Mouse (Mus musculus) ES-Bruce4 (cell line): Measurements from ENCODE around the gene Nae1. TPM values are rescaled to one million over a fixed set of nuclear protein-coding genes. Genes with fewer than 3 reads are reported as not detected.
"Not testable (repeated sequence)": the region's sequence is repeated elsewhere in the genome, so short reads cannot be mapped to it uniquely, and the experiment has no call there.

ENCODE experiments used
- H3K27ac ChIP-seq: 2 replicates; pipeline ENCODE4 v1.5.1; 2012; ENCODE audit warnings: low read length, inconsistent platforms; ENCODE audit not compliant: insufficient read depth
- H3K27me3 ChIP-seq: 2 replicates; pipeline ENCODE4 v1.6.1; 2012; ENCODE audit warnings: mild to moderate bottlenecking, low read length, inconsistent platforms; ENCODE audit not compliant: control insufficient read depth, poor library complexity, insufficient read depth, severe bottlenecking
- H3K36me3 ChIP-seq: 2 replicates; pipeline ENCODE4 v1.6.1; 2012; ENCODE audit warnings: inconsistent platforms, mild to moderate bottlenecking, low read length, moderate library complexity; ENCODE audit not compliant: control insufficient read depth, poor library complexity, insufficient read depth, severe bottlenecking
- H3K4me1 ChIP-seq: one replicate; pipeline ENCODE4 v1.8.1; 2011; ENCODE audit warnings: low read length; ENCODE audit not compliant: control insufficient read depth, insufficient read depth
- H3K4me3 ChIP-seq: 2 replicates; pipeline ENCODE4 v1.5.1; 2011; ENCODE audit warnings: low read depth, mild to moderate bottlenecking, low read length
- H3K9ac ChIP-seq: 2 replicates; pipeline ENCODE4 v1.6.1; 2012; ENCODE audit warnings: low read depth, mild to moderate bottlenecking, inconsistent platforms; ENCODE audit not compliant: poor library complexity, severe bottlenecking
- H3K9me3 ChIP-seq: replicated peaks from 2 replicates; pipeline ENCODE4 v1.6.1; 2012; ENCODE audit warnings: mild to moderate bottlenecking, low read length, inconsistent platforms; ENCODE audit not compliant: control insufficient read depth, poor library complexity, insufficient read depth, severe bottlenecking
- CTCF ChIP-seq: IDR thresholded peaks from one replicate; pipeline ENCODE4 v1.8.1; 2011; ENCODE audit warnings: low read depth, low read length
- EP300 ChIP-seq: IDR thresholded peaks from 2 replicates; pipeline ENCODE4 v1.6.1; 2011; ENCODE audit warnings: low read depth, low read length; ENCODE audit not compliant: insufficient read depth
- POLR2A ChIP-seq: IDR thresholded peaks from one replicate; pipeline ENCODE4 v1.8.1; 2011; ENCODE audit warnings: low read length; ENCODE audit not compliant: insufficient read depth
- polyA plus RNA-seq: library from polyadenylated mRNA; stranded (reverse); fragments of >200 nt; gene quantifications from 2 replicates; pipeline ENCODE4 v1.2.4, GENCODE M21; 2011; ENCODE audit warnings: low read depth; ENCODE audit not compliant: missing spikeins, insufficient read depth, insufficient read length

Gene Nae1
- 114 and 125 TPM in 2 replicates for polyA plus RNA-seq

DNA sequence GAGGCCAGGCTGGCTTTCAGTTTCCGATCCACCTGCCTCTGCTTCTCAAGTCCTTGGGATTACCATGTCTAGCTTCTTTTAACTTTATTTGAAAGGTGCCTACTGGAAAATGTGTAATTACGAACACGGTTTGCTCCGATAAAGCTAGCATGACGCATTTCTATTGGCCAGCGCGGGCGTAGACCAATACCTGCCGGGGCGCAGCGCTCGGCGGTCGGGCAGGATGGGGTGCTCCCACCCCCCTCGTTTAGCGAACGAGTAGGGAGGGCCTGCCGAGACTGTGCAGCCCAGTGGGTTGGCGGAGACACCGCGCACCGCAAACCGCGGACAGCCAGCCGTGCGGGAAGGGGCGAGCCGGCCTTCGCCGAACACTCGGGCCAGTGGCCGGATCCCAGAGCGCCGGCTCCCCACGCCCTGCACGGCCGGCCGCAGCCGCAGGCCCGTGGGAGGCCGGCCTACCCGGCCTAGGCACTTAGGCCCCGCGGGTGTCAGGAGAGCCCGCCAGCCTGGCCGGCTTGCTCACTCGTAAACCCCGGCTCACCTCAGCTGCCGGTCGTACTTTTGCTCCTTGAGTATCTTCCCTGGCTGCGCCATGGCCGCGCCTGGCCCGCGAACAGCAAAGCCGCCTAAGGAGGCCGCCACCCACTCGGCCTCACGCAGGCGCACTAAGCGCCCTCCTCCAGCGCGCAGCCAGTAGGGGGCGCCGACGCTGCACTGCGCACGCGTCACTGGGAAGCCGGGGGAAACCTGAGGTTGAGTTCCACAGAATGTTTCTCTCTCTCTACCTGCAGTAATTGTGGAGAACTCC, at the start of gene Nae1, which contains the start of gene Car7:
Nae1 (minus strand) TSS at position 667 of the 808 bp plus-strand sequence.
Car7 (plus strand) TSS at position 719 of the 808 bp plus-strand sequence.
- no peaks in the 10 kb centered on the region for H3K27me3 ChIP-seq
- TF ChIP-seq EP300, result no peak
- peak; percentile 64 for TF ChIP-seq POLR2A
- TF ChIP-seq CTCF, result peak; percentile 90
- H3K4me1 ChIP-seq, result no peaks in the 10 kb centered on the region
- H3K27ac ChIP-seq, result no peak within 1 kb of the TSS
- H3K9me3 ChIP-seq, result no peaks in the 10 kb centered on the region
- H3K36me3 ChIP-seq, result peaks cover 14% of the 10 kb centered on the region
- peak within 1 kb of the TSS; percentile 94 for H3K9ac ChIP-seq
- H3K4me3 ChIP-seq, result peak within 1 kb of the TSS; percentile 88

DNA sequence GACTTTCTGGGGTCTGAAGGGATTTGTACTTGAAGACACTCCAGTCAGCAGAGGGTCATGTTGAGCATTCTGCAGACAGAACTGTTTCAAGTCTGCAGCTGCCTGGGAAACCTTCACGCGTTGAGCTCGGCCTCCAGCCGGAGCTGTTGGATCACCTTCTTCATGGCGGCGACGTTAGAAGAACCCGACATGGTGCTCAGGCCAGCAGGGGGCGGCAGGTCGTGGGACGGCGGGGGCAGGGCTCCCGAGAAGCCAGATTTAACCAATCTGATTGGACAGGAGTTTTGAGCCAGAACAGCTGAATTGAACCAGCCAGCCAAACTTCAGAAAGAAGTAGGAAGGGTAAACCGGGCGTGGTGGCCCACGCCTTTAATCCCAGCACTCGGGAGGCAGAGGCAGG, 43.2 kb upstream of the Nae1 start:
- not testable (repeated sequence) for H3K27ac ChIP-seq, H3K9ac ChIP-seq, H3K9me3 ChIP-seq, H3K27me3 ChIP-seq, H3K4me1 ChIP-seq, H3K4me3 ChIP-seq, H3K36me3 ChIP-seq
- peak; percentile 56 for TF ChIP-seq CTCF

DNA sequence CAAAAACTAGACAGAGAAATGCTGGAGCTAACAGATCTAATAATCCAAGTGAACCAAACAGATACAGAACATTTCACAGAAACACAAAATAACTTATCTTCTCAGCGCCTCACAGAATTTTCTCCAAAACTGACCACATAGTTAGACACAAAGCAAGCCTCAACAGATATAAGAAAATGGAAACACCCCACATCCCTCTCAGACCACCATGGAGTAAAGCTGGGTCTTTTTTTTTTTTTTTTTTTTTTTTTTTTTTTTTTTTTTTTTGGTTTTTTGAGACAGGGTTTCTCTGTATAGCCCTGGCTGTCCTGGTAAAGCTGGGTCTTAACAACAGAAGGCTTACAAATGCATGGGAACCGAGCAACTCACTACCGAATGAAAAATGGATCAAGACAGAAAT, 42.4 kb upstream of the Nae1 start:
- Histone ChIP-seq H3K4me3 (no peak overlapping the region), H3K36me3 (no peaks in the 10 kb centered on the region), H3K9me3 (no peaks in the 10 kb centered on the region), H3K27me3 (no peaks in the 10 kb centered on the region), H3K4me1 (no peaks in the 10 kb centered on the region), H3K9ac (no peak overlapping the region), H3K27ac (no peak overlapping the region)
- no peak for TF ChIP-seq EP300

DNA sequence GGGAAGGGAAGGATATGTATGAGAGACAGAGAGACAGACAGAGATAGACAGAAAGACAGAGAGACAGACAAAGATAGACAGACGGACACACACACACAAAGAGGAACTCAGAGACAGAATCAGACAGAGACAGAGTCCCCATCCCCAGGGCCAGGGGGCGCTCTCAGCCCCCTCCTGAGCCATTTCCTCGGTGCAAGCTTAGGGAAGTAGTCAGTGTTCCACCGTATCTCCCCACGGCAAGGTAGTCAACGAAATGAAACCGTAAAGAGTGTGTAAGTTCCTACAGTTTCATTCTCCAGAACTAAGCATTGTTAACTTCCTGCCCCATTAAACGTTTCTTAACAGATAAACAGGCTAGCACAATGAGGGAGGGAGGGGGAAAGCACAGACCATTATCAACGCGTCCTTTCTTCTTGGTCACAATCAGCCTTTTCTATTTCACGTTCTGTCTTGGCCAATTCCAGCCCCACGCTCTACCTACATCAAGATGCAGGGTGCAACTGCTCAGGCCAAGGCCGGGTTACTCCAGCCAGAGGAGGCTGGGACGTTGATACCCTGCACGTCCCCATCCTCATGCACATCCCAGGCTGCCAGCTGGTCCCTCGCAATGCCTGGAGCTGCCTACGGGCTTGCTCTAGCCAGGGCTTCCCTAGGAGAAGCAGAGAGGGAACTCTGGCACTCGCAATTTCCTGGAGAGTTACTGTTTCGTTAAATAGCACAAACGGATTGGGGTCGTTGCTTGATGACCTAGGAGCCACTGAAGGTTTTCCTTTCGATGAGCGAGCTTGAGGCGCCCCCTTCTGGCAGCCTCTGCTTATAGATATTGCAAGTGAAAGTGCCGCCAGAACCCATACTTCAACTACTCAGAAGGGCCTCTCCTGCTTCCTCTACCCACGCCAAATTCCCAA, 36.3 kb upstream of the Nae1 start:
- H3K27ac ChIP-seq, result no peak overlapping the region
- TF ChIP-seq CTCF, result peak; percentile 76
- no peak for TF ChIP-seq EP300
- no peak for TF ChIP-seq POLR2A
- H3K9ac ChIP-seq, result peak overlapping the region; percentile 4; the same call in 1 of the 2 replicates
- H3K27me3 ChIP-seq, result no peaks in the 10 kb centered on the region
- no peaks in the 10 kb centered on the region for H3K9me3 ChIP-seq
- no peaks in the 10 kb centered on the region for H3K36me3 ChIP-seq
- H3K4me3 ChIP-seq, result peak overlapping the region; percentile 67
- H3K4me1 ChIP-seq, result no peaks in the 10 kb centered on the region

DNA sequence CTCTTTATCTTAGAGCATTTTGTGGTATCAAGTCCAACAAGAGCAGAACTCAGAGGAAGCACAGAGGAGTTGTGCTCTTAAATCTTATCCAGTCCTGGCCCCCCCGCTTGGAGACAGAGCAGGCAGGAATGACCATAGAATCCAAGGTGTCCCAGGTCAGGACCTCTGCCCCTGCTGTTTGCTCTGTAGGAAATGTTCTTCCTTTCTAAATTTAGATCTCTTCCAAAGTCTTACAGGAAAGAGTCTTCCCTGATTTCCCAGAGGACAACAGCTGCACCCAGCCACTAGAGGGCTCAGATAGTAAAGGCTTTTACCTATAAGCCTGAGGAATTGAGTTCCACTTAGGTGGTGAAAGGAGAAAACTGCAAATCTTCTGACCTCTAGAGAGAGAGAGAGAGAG, 35.1 kb upstream of the Nae1 start:
- Histone ChIP-seq H3K4me3 (no peak overlapping the region), H3K9me3 (no peaks in the 10 kb centered on the region), H3K27ac (no peak overlapping the region), H3K9ac (no peak overlapping the region), H3K27me3 (no peaks in the 10 kb centered on the region), H3K4me1 (no peaks in the 10 kb centered on the region), H3K36me3 (no peaks in the 10 kb centered on the region)
- no peak for TF ChIP-seq CTCF
- TF ChIP-seq EP300, result no peak
- no peak for TF ChIP-seq POLR2A

DNA sequence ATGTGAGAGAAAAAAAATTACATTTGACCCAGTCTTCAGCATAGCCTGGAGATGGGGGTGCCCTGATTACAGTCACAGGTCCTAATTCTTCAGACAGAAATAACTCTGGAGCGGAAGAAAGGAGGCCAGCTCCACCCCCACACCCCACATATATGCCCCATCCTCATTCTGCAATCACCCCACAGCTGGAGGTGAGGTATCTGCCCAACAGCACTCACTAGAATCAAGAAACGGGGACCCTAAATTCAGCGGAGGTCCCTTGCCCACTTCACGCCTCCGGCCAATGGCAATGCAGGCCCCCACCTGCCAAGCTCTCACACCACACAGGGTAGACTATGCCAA, 31.0 kb upstream of the Nae1 start:
- Histone ChIP-seq H3K9ac (no peak overlapping the region), H3K27me3 (no peaks in the 10 kb centered on the region), H3K4me1 (no peaks in the 10 kb centered on the region), H3K27ac (no peak overlapping the region), H3K9me3 (no peaks in the 10 kb centered on the region), H3K36me3 (no peaks in the 10 kb centered on the region), H3K4me3 (no peak overlapping the region)
- no peak for TF ChIP-seq POLR2A
- no peak for TF ChIP-seq EP300
- no peak for TF ChIP-seq CTCF
